Mouse (Mus musculus) CD8-positive naive resting alpha-beta T cell, adult 2 months (primary cell): ENCODE results near the gene Gnat3.

Source experiments
- DNase-seq, 2 experiments: peaks; one replicate each; pipeline ENCODE4 v3.0.0; 2022; ENCODE audit warnings: low read depth in 2 of 2, low spot score in 2 of 2

The Gnat3 gene

DNA sequence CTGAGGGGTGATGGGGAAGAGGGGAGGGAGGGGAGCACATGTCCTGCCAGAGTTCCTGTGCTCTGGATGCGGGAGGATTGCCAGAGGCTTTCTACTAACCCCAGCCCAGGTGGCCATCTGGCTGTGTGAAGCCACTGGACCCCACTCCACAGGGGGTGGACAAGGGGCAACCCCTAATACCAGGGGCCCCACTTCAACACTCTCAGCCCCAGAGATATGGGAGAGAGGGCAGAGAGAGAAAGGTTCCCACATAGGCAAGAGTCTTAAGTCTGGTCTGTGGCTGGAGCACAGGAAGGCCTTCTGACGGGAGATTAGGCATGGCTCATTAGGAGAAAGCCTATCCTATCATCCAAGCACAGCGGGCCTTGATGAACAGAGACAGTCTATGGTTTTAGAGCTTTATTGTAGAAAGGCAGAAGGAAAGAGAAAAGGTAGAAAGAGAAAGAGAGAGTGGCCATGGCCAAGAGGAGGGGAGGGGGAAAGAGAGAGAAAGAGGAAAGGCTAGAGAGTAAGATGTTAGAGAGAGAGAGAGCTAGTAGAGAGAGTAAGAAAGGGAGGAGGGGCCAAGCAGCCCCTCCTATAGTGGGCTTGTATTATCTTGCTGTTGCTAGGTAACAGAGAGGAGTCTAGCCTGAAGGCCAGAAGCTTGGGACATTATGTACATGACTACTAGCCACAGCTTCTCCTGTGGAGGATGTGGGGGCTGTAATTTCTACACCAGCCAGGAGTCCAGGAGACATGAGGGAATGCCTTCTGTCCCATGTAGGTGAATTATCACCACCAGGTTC lies 42.7 kb downstream of the Gnat3 start:
- DNase-seq = no peak

DNA sequence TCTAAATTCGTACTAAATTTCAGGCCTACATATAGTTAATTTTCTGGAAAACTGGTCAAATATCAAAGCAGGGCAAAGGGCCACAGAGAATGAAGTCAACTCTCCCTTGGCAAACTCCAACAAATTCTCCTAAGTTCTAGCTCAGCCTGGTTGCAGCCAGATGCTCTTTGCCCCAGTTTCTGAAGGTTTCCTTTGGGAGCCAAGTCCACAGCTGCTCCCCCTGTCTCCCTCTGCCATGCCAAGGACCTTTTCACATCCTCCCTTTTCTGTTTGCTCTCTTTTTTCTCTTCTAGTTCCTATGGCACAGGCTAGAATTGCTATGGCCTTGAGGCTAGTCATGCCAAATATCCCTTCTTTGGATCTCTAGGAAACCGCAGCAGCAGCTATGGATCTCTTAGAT lies 43.8 kb downstream of the Gnat3 start:
- DNase-seq = no peak

DNA sequence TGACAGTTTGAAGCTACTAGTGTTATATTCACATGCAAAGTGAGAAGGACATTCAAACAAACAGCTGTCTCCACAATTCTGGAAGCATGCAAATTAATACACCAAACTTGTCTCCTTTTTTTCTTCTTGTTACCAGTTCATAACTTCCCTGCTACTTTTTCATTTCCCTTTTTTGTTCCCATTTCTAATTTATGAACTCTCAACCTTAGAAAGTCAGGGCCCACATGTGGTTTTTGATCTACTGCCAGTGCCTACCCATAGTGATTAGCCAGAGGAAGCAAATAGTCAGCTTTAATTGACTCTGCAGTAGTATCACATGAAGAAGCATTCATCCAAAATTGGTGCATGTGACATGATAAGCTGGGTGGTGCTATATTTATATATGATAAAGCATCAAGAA lies 44.7 kb downstream of the Gnat3 start:
- DNase-seq = no peak

DNA sequence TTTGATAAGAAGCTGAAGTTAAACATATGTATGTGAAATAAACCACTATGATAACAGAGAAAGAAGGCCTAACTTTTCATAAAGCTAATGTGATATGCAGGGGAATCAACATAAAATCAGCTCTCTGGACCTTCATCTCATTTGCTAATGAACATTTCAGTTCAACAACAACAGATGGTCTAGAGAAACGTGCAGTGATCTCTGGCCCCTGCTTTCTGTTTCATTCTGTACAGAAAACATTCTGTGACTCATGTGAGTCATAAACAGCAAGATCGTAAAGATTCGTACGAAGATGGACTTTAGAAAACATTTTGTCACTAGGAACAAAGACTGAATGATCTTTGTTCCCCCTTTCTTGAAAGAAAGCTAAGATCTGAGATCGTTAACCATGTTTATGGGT lies 48.0 kb downstream of the Gnat3 start:
- DNase-seq = no peak

- DNase-seq = no peak
Measured at GRCm38 (mm10) chr5:18013196-18013595, 50.8 kb downstream of the Gnat3 start.

- DNase-seq = no peak
Measured at GRCm38 (mm10) chr5:18014209-18014829, 52.0 kb downstream of the Gnat3 start.

DNA sequence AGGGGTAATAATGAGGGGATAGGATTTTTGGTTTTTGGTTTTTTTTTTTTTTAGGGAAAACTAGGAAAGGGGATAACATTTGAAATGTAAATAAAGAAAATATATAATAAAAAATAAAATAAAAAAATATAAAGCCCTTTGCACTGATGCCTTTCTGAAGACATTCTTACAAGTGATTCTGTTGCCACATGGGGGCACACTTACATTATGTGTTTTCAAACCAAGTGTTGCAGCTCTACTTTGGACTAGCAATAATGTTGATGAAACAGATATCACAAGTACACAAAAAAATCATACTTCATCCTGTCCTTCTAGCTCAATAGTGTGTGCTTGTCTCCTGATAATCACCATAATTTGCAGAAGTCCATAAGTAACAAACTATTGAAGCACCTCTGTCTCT lies 61.0 kb downstream of the Gnat3 start:
- DNase-seq = no peak

GRCm38 (mm10) chr5:18027531-18027930 lies 65.2 kb downstream of the Gnat3 start:
- no peak for DNase-seq

DNA sequence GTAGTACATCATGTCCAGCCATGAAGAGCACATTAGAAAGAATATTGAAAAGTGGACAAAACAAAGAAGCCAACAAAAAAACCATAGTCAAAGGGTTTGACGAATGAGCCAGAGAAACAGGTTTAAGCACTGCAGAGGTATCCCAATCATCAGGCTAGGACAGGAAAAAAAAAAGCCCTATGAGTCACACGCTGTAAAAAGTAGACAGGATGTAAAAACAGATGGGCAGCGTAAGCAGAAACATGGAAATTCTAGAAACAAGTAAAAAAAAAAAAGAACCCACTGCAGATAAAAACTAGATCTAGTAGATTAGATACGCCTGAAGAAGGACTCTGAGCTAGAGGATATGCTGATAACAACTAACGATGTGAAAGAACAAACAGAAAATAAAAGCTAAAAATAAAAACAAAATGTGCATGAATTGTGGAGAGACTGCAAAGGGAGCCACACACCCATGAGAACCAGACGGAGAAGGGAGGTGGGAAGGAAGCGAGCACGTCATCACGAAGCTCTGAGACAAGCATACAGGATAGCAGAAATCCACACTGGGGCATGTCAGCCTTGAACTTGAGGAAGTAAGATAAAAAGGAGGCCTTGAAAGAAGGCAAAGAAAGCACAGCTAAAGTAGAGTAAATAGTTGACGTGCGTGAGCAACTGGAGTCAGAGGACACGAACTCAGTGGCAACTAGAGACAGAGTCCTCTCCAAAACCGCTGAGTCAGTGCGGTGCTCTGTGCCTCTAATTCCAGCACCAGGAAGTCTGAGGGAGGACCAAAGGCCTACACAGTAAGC lies 73.7 kb downstream of the Gnat3 start:
- no peak for DNase-seq

- DNase-seq = no peak
Measured at GRCm38 (mm10) chr5:18043022-18043421, 80.7 kb downstream of the Gnat3 start.

DNA sequence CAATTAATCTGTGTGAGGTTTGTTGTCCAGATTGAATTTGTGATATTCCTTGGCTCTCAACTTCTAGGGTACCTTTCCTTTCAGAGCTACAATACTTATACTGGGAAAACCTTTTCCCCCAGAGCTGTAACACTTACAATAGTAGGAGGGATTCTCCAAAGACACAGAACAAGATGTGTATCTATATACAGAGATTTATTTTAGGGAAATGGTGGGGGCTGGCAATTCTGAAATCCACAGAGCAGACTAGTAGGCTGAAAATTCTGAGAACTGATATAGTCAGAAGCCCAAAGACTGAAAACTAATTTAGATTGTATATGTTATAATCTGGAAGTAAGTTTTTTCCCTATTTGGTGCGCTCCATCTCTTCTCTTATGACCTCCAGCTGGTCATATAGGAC lies 86.5 kb downstream of the Gnat3 start:
- no peak for DNase-seq

GRCm38 (mm10) chr5:18055323-18055722 lies 93.0 kb downstream of the Gnat3 start:
- DNase-seq = no peak
